Mouse (Mus musculus): Measurements from ENCODE around the gene Foxred2.
A peak's percentile ranks its signal among the peaks of the same experiment; 100 is the strongest.

The Foxred2 gene

DNA sequence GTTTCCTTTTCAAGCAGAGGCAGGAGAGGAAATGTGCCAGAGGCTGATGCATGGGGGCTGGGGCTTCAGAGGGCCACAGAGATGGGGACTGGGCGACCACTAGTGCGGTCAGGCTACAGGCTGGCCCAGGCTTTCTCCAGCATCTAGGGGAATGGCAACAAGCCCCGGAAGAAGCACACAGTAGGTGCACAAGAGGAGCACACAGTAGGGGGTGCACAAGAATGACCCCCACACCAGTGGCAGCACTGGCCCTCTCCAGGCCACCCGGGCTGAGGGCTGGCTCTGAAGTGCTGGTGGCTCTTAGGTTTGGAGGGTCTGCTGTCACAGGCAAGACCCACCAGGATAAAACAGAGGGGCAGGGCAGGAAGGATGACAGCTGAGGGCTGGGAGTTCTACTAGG is 41.2 kb downstream of the Foxred2 start:
- no peak for DNase-seq

DNA sequence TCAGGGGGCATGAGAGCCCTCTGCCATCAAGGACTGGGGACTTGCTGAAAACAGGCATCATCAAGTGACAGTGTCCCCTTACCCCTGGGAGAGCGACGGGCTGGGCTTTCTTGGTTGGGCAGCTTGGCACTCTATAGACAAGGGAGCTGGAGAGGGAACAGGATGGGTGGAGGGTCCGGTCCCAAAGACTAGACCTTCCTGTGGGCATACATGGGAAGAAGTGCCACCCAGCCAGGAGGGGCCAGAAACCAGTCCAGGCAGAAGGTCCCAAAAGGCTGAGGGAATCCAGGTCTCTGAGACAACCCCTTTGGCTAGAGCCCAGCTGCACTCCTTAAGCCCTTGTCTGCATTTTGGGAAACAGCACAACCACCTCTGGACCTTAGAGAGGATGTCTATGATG is 42.0 kb downstream of the Foxred2 start:
- no peak for DNase-seq

DNA sequence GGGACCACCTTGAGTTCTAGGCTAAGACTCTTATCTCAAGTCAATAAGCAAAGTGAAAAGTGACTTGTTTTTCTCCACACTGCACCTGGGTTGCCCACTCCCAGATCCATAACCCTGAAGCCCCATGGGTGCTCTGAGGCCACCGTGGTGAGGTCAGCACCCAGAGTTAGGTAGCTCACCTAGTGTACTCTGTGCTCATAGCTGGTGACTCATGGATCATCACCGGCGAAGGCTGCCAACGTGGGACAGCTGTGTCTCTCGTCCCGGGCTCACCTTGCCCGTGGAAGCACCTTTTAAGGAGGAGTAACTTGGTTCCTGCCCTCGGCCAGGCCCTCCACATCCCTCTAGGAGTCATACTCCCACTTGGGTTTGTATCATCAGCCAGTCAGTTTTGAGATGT is 43.5 kb downstream of the Foxred2 start:
- DNase-seq: no peak

GRCm38 (mm10) chr15:77912585-77912984 is 43.9 kb downstream of the Foxred2 start:
- no peak for DNase-seq

DNA sequence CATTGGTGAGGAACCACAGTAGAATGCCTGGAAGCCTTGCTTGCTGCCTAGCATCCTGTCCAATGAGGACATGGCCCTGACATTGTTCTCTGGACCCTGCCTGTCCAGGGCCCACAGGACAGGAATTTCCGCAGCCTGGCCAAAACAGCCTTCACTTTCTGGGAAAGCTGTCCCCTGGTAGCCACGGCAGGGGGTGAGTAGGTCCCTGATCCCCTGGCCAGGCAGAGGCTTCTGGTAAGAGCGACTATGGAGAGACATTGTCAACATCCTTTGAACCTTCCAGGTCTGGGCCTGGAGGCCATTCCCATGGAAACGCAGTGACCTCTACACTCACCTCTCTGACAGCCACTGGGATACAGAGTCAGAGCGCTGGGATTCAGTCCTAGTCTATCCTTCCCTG is 44.5 kb downstream of the Foxred2 start:
- no peak for DNase-seq

GRCm38 (mm10) chr15:77911065-77911464 is 45.5 kb downstream of the Foxred2 start:
- DNase-seq: no peak

GRCm38 (mm10) chr15:77907646-77908518 is 48.6 kb downstream of the Foxred2 start:
- no peak for DNase-seq

DNA sequence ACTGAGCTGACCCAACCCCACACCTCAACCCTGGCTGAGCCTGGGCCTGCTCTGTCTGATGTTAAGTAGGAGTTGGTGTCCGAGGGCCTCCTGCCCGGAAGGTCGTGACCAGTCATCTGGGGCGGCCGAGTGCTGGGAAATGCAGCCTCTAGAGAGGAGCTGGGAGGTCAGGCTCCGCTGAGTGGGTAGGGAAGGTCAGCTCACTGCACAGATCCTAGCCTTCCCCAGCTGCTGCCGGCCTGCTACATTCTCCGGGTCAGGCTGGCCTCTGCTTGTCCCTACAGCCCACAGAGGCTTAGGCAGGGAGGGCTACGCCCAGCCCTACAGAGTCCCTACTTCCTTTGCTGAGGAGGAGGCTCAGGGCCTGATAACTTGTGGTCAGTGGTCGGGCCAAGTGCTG is 50.0 kb downstream of the Foxred2 start:
- no peak for DNase-seq

- no peak for DNase-seq
These were observed 50.4 kb downstream of the Foxred2 start for GRCm38 (mm10) chr15:77906081-77906480.

DNA sequence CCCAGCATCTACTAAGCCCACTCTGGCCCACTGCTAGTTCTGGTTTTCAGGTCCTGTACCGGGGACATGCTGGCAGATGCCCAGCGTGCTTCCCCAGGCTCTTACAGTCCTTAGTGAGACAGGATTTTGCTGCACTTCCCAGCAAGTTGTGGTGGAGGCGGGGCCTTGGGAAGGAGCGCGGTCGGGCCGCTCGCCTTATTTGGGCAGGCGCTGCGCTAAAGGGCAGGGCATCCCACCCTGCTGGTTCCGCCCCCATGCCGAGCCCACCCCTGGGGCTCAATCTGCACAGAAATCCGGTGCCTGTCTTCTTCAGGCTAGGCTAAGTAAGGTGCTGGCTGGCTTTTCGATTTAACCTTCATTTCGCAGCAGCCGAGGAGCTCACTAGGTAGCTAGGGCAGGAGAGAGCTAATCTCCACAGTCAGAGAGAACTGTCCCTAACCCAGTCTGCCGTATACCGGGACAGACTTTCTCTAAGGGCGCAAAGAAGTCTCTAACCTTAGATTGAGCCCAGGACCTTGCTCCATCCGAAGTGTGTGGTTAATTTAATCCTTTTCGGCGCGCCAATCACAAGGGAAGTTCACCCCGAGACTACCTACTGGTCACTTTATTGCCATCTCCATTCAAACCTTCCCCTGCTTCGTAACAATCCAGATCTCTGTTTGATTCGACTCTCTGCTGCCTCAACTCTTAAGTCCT is 51.1 kb downstream of the Foxred2 start:
- DNase-seq: peak; percentile 47 to 58

DNA sequence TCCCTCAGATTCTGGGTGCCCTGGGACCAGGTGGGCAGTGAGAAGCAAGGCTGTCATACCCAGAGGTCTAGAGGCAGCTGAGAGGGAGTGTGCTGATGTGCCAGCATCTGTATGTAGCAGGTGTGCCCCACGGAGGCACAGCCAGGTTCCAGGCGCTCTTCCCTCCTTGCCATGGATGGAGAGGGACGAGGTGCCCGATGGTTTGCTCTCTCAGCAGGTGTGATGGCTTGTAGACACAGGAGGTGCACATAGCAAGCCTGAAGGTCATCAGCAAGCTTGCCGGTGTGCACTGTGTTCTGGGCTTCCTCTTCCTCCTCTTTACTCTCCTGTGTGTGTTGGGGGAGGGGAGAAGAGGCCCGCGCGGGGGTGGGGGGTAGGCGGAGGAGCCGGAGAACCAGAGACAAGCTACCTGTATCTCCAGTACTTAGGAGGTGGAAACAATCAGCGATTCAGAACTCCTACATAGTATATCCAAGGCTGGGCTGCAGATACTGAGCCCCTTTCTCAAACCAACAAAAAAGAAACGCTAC is 52.1 kb downstream of the Foxred2 start:
- no peak for DNase-seq

DNA sequence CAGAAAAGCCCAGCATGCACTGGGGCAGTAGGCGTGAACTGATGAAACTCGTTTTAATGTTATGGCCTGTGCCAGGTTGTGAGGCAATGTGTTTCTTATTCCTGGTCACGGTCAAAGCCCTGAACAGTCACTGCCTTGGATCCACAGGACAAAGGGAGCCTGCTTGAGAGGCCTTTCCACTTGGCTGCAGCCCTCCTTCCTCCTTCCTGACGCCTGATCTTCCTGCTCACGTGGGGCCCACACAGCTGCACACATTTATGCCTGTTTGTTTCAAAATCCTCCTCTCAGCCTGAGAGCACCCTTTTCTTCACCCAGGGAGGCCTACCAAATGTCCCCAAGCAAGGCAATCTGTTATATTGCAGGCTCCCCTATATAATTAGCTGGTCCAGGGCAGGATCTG is 53.3 kb downstream of the Foxred2 start:
- no peak for DNase-seq

DNA sequence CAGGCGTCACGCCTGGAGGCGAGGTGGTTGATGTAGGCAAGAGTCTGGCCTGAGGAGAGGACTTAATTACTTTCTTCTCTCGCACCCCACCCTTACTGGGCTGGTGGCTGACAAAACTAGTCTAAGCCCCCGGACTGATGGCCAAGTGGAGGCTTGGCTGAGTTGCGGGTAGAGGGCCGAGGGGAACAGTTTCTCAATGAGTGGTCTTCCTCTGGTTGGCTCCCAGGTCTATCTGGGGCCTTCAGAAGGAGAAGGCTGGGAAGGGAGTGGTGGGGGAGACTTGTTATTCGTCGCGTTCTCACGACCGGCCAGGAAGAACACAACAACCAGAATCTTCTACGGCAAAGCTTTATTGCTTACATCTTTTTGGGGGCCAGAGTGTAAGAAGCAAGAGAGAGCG is 61.6 kb downstream of the Foxred2 start:
- no peak for DNase-seq

DNA sequence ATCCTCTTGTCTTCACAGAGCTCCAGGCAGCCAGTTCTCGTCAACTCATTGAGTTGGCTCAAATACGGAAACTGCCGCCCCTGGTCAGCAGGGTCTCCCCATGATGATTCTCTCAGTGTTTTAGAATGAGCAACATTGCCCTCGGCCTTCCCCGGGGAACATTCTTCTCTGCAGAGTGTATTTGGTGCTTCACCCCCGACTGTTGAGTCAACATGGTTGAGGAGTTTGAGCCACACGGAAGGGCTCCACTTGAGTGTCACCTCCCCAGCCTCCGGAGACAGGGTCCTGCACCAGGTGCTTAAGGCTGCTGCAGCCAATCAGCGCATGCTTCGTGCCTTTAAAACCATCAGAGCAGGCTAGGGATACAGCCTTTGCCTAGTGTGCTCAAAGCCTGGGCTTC is 63.2 kb downstream of the Foxred2 start:
- DNase-seq: no peak

DNA sequence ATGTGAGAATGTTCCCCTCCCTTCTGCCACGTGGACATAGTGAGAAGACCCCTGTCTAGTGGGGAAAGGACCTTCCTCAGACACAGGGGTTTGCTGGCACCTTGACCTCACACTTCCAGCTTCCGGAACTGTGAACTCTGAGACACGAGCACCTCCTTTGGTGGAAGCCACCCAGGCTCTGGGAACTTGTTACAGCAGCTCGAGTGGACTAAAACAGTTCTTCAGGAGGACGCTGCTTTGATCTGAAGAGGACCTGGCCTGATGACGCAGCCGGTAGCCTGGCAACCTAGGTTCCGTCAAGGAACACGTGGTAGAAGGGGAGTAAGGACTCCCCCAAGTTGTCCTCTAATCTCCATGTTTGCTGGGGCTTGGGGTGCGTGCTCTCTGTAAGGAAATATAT is 64.1 kb downstream of the Foxred2 start:
- DNase-seq: no peak

GRCm38 (mm10) chr15:77891766-77892165 is 64.8 kb downstream of the Foxred2 start:
- no peak for DNase-seq
